Mouse (Mus musculus): ENCODE measurements around the gene Gm49354. TPM values are rescaled to one million over a fixed set of nuclear protein-coding genes. Genes with fewer than 3 reads are reported as not detected.
"Not testable (repeated sequence)": the region's sequence is repeated elsewhere in the genome, so short reads cannot be mapped to it uniquely, and the experiment has no call there.

Gene Gm49354
- polyA plus RNA-seq, 1 experiment from 2014 or later = not detected

- DNase-seq (ENCODE audit: low spot score) = no peak
- peaks cover 100% of the 10 kb centered on the region for H3K36me3 ChIP-seq
- H3K9me3 ChIP-seq = no peaks in the 10 kb centered on the region
- no peak overlapping the region for H3K27ac ChIP-seq
- H3K4me1 ChIP-seq (replicated peaks) = no peaks in the 10 kb centered on the region
- H3K27me3 ChIP-seq (ENCODE audit: insufficient read depth, poor library complexity, severe bottlenecking) = no peaks in the 10 kb centered on the region
- H3K4me3 ChIP-seq = no peak overlapping the region
- 92% methylated on average over 1 of the region's 1 CpGs for WGBS
These were observed 12.7 kb upstream of the Gm49354 start for GRCm38 (mm10) chr13:59794786-59795185.

- WGBS = 96% methylated on average over 1 of the region's 1 CpGs
- H3K27ac ChIP-seq; H3K27me3 ChIP-seq (ENCODE audit: insufficient read depth, poor library complexity, severe bottlenecking); DNase-seq (ENCODE audit: low spot score); H3K4me3 ChIP-seq; H3K4me1 ChIP-seq (replicated peaks); H3K9me3 ChIP-seq: not testable (repeated sequence)
- peaks cover 99% of the 10 kb centered on the region for H3K36me3 ChIP-seq
These were observed 2.2 kb downstream of the Gm49354 start for GRCm38 (mm10) chr13:59779744-59780264.

- no peak for DNase-seq (ENCODE audit: low spot score)
- Histone ChIP-seq H3K4me1 (replicated peaks) (no peaks in the 10 kb centered on the region), H3K9me3 (no peaks in the 10 kb centered on the region), H3K27ac (no peak overlapping the region), H3K4me3 (no peak overlapping the region), H3K27me3 (ENCODE audit: insufficient read depth, poor library complexity, severe bottlenecking) (no peaks in the 10 kb centered on the region), H3K36me3 (peaks cover 96% of the 10 kb centered on the region)
- 89% methylated on average over 4 of the region's 4 CpGs for WGBS
These were observed 2.8 kb downstream of the Gm49354 start for GRCm38 (mm10) chr13:59779213-59779612.

- no peaks in the 10 kb centered on the region for H3K9me3 ChIP-seq
- no peak overlapping the region for H3K27ac ChIP-seq
- no peaks in the 10 kb centered on the region for H3K27me3 ChIP-seq (ENCODE audit: insufficient read depth, poor library complexity, severe bottlenecking)
- H3K4me1 ChIP-seq (replicated peaks) = peaks cover 14% of the 10 kb centered on the region
- no peak for DNase-seq (ENCODE audit: low spot score)
- peaks cover 84% of the 10 kb centered on the region for H3K36me3 ChIP-seq
- 86% methylated on average over 3 of the region's 3 CpGs for WGBS
- H3K4me3 ChIP-seq = no peak overlapping the region
These were observed 6.9 kb downstream of the Gm49354 start for GRCm38 (mm10) chr13:59775168-59775567.

GRCm38 (mm10) chr13:59771257-59771656 lies 10.8 kb downstream of the Gm49354 start:
- peak overlapping the region; percentile 84; the same call in 1 of the 2 replicates for H3K4me3 ChIP-seq
- no peaks in the 10 kb centered on the region for H3K9me3 ChIP-seq
- no peak for DNase-seq (ENCODE audit: low spot score)
- H3K4me1 ChIP-seq (replicated peaks) = peaks cover 44% of the 10 kb centered on the region
- H3K36me3 ChIP-seq = peaks cover 54% of the 10 kb centered on the region
- H3K27ac ChIP-seq = peak overlapping the region; percentile 97; the same call in 1 of the 2 replicates
- H3K27me3 ChIP-seq (ENCODE audit: insufficient read depth, poor library complexity, severe bottlenecking) = no peaks in the 10 kb centered on the region
- whole genome bisulfite sequencing = 74% methylated on average over 9 of the region's 9 CpGs

GRCm38 (mm10) chr13:59770847-59771246 lies 11.2 kb downstream of the Gm49354 start:
- 77% methylated on average over 9 of the region's 9 CpGs for WGBS
- H3K4me3 ChIP-seq = peak overlapping the region; percentile 84
- no peak for DNase-seq (ENCODE audit: low spot score)

GRCm38 (mm10) chr13:59770164-59770562 lies 11.9 kb downstream of the Gm49354 start:
- Histone ChIP-seq H3K36me3 (peaks cover 43% of the 10 kb centered on the region), H3K27ac (peak overlapping the region; percentile 97), H3K4me1 (replicated peaks) (peaks cover 52% of the 10 kb centered on the region), H3K4me3 (peak overlapping the region; percentile 84), H3K27me3 (ENCODE audit: insufficient read depth, poor library complexity, severe bottlenecking) (no peaks in the 10 kb centered on the region), H3K9me3 (no peaks in the 10 kb centered on the region)
- WGBS = under 1% methylated on average over 28 of the region's 28 CpGs
- peak; percentile 89 for DNase-seq (ENCODE audit: low spot score)

More at GRCm38 (mm10) chr13:59770847-59771246, 11.2 kb downstream of the Gm49354 start:
- Histone ChIP-seq H3K36me3 (peaks cover 50% of the 10 kb centered on the region), H3K27ac (peak overlapping the region; percentile 97), H3K9me3 (no peaks in the 10 kb centered on the region), H3K27me3 (ENCODE audit: insufficient read depth, poor library complexity, severe bottlenecking) (no peaks in the 10 kb centered on the region), H3K4me1 (replicated peaks) (peaks cover 48% of the 10 kb centered on the region)

GRCm38 (mm10) chr13:59769296-59770163 lies 12.5 kb downstream of the Gm49354 start, which contains the start of gene Isca1:
Gene Isca1 (minus strand): TSS chr13:59769810.
- peaks cover 37% of the 10 kb centered on the region for H3K36me3 ChIP-seq
- H3K4me3 ChIP-seq = peak within 1 kb of the TSS; percentile 84
- no peaks in the 10 kb centered on the region for H3K27me3 ChIP-seq (ENCODE audit: insufficient read depth, poor library complexity, severe bottlenecking)
- peaks cover 52% of the 10 kb centered on the region for H3K4me1 ChIP-seq (replicated peaks)
- no peaks in the 10 kb centered on the region for H3K9me3 ChIP-seq
- under 1% methylated on average over 91 of the region's 91 CpGs for WGBS
- H3K27ac ChIP-seq = peak within 1 kb of the TSS; percentile 97
- peak; percentile 100 for DNase-seq (ENCODE audit: low spot score)

GRCm38 (mm10) chr13:59768531-59768930 lies 13.5 kb downstream of the Gm49354 start:
- WGBS = 57% methylated on average over 13 of the region's 13 CpGs
- no peak for DNase-seq (ENCODE audit: low spot score)
- Histone ChIP-seq H3K27me3 (ENCODE audit: insufficient read depth, poor library complexity, severe bottlenecking) (no peaks in the 10 kb centered on the region), H3K27ac (peak overlapping the region; percentile 97; the same call in 1 of the 2 replicates), H3K4me3 (peak overlapping the region; percentile 84), H3K9me3 (no peaks in the 10 kb centered on the region), H3K36me3 (peaks cover 37% of the 10 kb centered on the region), H3K4me1 (replicated peaks) (peaks cover 55% of the 10 kb centered on the region)

GRCm38 (mm10) chr13:59766786-59767515 lies 15.1 kb downstream of the Gm49354 start:
- Histone ChIP-seq H3K4me3 (peak overlapping the region; percentile 84; the same call in 1 of the 2 replicates), H3K36me3 (peaks cover 39% of the 10 kb centered on the region), H3K27ac (0 out of 2 replicates have a peak overlapping the region, but pooled peaks have one; percentile 23), H3K4me1 (replicated peaks) (peaks cover 55% of the 10 kb centered on the region), H3K27me3 (ENCODE audit: insufficient read depth, poor library complexity, severe bottlenecking) (no peaks in the 10 kb centered on the region), H3K9me3 (no peaks in the 10 kb centered on the region)
- 83% methylated on average over 11 of the region's 11 CpGs for WGBS
- DNase-seq (ENCODE audit: low spot score) = no peak

GRCm38 (mm10) chr13:59762791-59763190 lies 19.3 kb downstream of the Gm49354 start:
- DNase-seq (ENCODE audit: low spot score) = no peak
- Histone ChIP-seq H3K4me1 (replicated peaks) (peaks cover 26% of the 10 kb centered on the region), H3K27ac (no peak overlapping the region), H3K36me3 (peaks cover 71% of the 10 kb centered on the region), H3K4me3 (no peak overlapping the region), H3K27me3 (ENCODE audit: insufficient read depth, poor library complexity, severe bottlenecking) (no peaks in the 10 kb centered on the region), H3K9me3 (no peaks in the 10 kb centered on the region)
- WGBS = 94% methylated on average over 7 of the region's 7 CpGs

- H3K36me3 ChIP-seq = peaks cover 81% of the 10 kb centered on the region
- no peak overlapping the region for H3K27ac ChIP-seq
- H3K4me1 ChIP-seq (replicated peaks) = no peaks in the 10 kb centered on the region
- no peaks in the 10 kb centered on the region for H3K27me3 ChIP-seq (ENCODE audit: insufficient read depth, poor library complexity, severe bottlenecking)
- no peak for DNase-seq (ENCODE audit: low spot score)
- H3K4me3 ChIP-seq = no peak overlapping the region
- WGBS = 87% methylated on average over 7 of the region's 7 CpGs
- no peaks in the 10 kb centered on the region for H3K9me3 ChIP-seq
These were observed 25.1 kb downstream of the Gm49354 start for GRCm38 (mm10) chr13:59756906-59757305.

Measured in hindbrain, embryonic 10.5 days (tissue).